Mouse (Mus musculus) liver, postnatal 0 days (tissue): Measurements from ENCODE around the gene Glo1. TPM values are rescaled to one million over a fixed set of nuclear protein-coding genes. Genes with fewer than 3 reads are reported as not detected.

Source experiments
- ATAC-seq: fragments of 200-750 bp; cut with Nextera tagmentation; 2 replicates; pipeline ENCODE4 v1.8.0; 2017; ENCODE audit warnings: mild to moderate bottlenecking, moderate library complexity
- DNase-seq: peaks from one replicate; pipeline ENCODE4 v3.0.0-alpha.2; 2016
- H3K27ac ChIP-seq: fragments of 300-500 bp; sonication (generic); 2 replicates; pipeline ENCODE4 v1.5.1; 2014; ENCODE audit warnings: antibody characterized with exemption, moderate library complexity, mild to moderate bottlenecking, low read depth
- H3K27me3 ChIP-seq: fragments of 300-500 bp; sonication (generic); 2 replicates; pipeline ENCODE4 v1.6.1; 2014; ENCODE audit warnings: low read length, control low read depth, mixed read lengths; ENCODE audit not compliant: insufficient read depth
- H3K36me3 ChIP-seq: fragments of 300-500 bp; sonication (generic); replicated peaks from 2 replicates; pipeline ENCODE4 v1.6.1; 2014; ENCODE audit warnings: mild to moderate bottlenecking, control low read depth, low read length, moderate library complexity, mixed read lengths; ENCODE audit not compliant: insufficient read depth
- H3K4me1 ChIP-seq: fragments of 300-500 bp; sonication (generic); 2 replicates; pipeline ENCODE4 v1.6.1; 2014; ENCODE audit warnings: antibody characterized with exemption, mild to moderate bottlenecking, control low read depth; ENCODE audit not compliant: insufficient read depth
- H3K4me2 ChIP-seq: fragments of 300-500 bp; sonication (generic); 2 replicates; pipeline ENCODE4 v1.6.1; 2014; ENCODE audit warnings: low read depth, mild to moderate bottlenecking, low read length, moderate library complexity, mixed read lengths
- H3K4me3 ChIP-seq: fragments of 300-500 bp; sonication (generic); 2 replicates; pipeline ENCODE4 v1.5.1; 2014; ENCODE audit warnings: low read depth, low read length
- H3K9ac ChIP-seq: fragments of 300-500 bp; sonication (generic); replicated peaks from 2 replicates; pipeline ENCODE4 v1.6.1; 2014; ENCODE audit warnings: mild to moderate bottlenecking, moderate library complexity
- H3K9me3 ChIP-seq: fragments of 300-500 bp; sonication (generic); 2 replicates; pipeline ENCODE4 v1.6.1; 2016; ENCODE audit warnings: mild to moderate bottlenecking, control low read depth, low read length, mixed read lengths
- CTCF ChIP-seq: sonication (generic); IDR thresholded peaks from 2 replicates; pipeline ENCODE4 v1.5.1; 2016; ENCODE audit warnings: antibody characterized with exemption, low read depth
- EP300 ChIP-seq: IDR thresholded peaks from 2 replicates; pipeline ENCODE4 v1.6.1; 2016; ENCODE audit warnings: antibody characterized with exemption, low read depth, mild to moderate bottlenecking
- WGBS: fragments of 180-500 bp; shearing (Covaris S2); extraction: QIAGEN DNeasy Blood & Tissue Kit; methylation state at CpG from one replicate; pipeline ENCODE4 v1.1.7; 2014; ENCODE audit not compliant: insufficient replicate concordance; 5-methylcytosine and 5-hydroxymethylcytosine counted together
- polyA plus RNA-seq: library from polyadenylated mRNA; unstranded; fragments of >200 nt; fragmentation: Nextera tagmentation; extraction: Ambion mirVana; gene quantifications from 2 replicates; pipeline ENCODE4 v1.2.1, GENCODE M21; 2015

The Glo1 gene
- polyA plus RNA-seq, 1 experiment from 2014 or later = 220 TPM

DNA sequence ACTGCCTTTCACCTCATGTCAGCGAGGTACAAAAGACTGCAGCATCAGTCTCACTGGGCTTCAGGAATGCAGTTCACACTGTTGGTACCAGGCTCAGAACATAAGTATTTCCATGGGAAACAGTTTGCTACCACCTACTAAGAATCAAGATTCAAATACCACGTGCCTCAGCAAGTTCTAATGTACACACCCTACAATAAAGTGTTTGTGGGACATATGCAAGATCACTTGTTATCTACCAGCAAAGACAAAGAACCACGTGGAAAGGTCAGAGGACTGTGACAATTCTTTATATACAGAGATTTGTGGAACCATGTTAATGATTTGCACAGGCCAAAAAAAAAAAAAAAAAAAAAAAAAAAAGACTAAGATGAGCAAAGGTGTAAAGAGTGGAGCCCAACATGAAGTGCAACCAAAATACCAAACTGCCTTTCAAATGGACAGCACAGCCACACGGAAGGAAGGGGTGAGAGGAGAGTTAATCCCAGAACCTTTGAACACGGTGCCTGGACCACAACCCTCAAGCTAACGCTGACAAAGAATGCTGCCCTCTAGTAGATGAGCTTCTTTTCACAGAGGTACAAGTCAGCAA is 63.1 kb downstream of the Glo1 start:
- no peak for TF ChIP-seq EP300
- TF ChIP-seq CTCF = no peak
- Histone ChIP-seq H3K36me3 (no peaks in the 10 kb centered on the region), H3K27ac (no peak overlapping the region), H3K4me1 (peaks cover 14% of the 10 kb centered on the region; the same call in 1 of the 2 replicates), H3K9me3 (no peaks in the 10 kb centered on the region), H3K9ac (no peak overlapping the region), H3K4me3 (no peak overlapping the region), H3K4me2 (no peak overlapping the region), H3K27me3 (no peaks in the 10 kb centered on the region)
- 56% methylated on average over 6 of the region's 6 CpGs for WGBS
- ATAC-seq = no peak
- DNase-seq = no peak

DNA sequence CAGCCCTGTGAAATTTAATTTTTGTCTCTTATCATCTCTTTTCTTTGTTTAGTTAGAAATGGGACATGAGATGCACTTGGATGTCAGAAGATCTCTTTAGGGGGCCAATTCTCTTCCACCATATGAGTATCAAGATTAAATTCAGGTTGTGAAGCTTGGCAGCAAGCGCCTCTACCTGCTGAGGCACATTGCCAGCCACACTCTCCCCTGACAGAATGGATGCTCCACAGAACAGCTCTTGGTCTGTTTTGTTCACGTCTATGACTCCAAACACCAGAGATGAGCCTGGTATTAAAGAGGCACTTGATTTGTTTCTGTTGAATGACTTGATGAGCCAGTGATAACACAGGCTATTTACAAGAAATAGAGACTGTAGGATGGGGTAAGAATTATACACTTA is 63.9 kb downstream of the Glo1 start:
- TF ChIP-seq CTCF (no peak), EP300 (no peak)
- DNase-seq (no peak), ATAC-seq (no peak)
- Histone ChIP-seq H3K27ac (no peak overlapping the region), H3K27me3 (no peaks in the 10 kb centered on the region), H3K9ac (no peak overlapping the region), H3K4me1 (peaks cover 9% of the 10 kb centered on the region; the same call in 1 of the 2 replicates), H3K36me3 (no peaks in the 10 kb centered on the region), H3K9me3 (no peaks in the 10 kb centered on the region), H3K4me3 (no peak overlapping the region), H3K4me2 (no peak overlapping the region)
- WGBS = 79% methylated on average over 2 of the region's 2 CpGs

DNA sequence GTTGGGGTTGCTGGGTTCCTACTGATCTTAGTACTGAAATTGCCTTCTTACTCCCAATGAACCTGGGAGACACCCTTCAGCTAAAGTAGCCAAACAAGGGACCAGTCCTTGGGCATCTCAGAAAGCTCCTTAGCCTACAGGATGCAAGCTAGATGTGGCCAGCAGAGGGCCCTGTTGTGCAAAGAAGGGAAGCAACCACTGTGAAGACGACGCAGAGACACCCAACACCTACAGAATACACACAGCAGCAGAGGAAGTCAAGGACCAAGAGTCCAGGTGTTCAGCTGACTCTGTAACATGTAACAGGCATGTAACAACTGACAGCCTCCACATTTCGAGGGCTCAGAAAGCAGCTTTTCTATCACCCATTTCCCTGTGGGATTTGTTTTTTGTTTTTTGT is 67.1 kb downstream of the Glo1 start:
- TF ChIP-seq EP300 = no peak
- peak; percentile 90 for TF ChIP-seq CTCF
- Histone ChIP-seq H3K9me3 (no peaks in the 10 kb centered on the region), H3K4me2 (no peak overlapping the region), H3K4me3 (no peak overlapping the region), H3K27me3 (no peaks in the 10 kb centered on the region), H3K4me1 (peaks cover 6% of the 10 kb centered on the region), H3K36me3 (no peaks in the 10 kb centered on the region), H3K27ac (no peak overlapping the region), H3K9ac (no peak overlapping the region)
- no peak for ATAC-seq
- 22% methylated on average over 3 of the region's 3 CpGs for WGBS
- peak; percentile 76 for DNase-seq

DNA sequence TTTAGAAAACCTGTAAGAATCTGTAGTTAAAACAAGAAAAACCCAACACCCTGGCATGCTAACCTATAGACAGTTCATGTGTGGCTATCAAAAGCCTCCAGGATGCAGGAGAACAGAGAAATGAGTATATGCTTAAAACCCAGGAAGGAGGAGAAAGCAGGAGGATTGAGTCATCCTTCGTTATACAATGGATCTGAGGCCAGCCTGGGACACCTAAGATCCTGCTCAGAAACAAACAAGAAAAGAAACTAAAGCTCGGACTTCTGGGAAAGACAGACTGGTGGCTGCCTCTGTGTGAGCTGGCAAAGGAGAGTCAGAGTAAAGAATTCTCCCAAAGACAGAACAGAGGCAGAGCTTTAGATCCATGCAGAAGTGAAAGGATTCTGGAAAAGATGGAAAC is 68.0 kb downstream of the Glo1 start:
- Histone ChIP-seq H3K9ac (no peak overlapping the region), H3K27ac (no peak overlapping the region), H3K9me3 (no peaks in the 10 kb centered on the region), H3K36me3 (no peaks in the 10 kb centered on the region), H3K27me3 (no peaks in the 10 kb centered on the region), H3K4me3 (no peak overlapping the region), H3K4me2 (no peak overlapping the region), H3K4me1 (peaks cover 2% of the 10 kb centered on the region)
- 71% methylated on average over 2 of the region's 2 CpGs for WGBS
- DNase-seq (no peak), ATAC-seq (no peak)
- TF ChIP-seq CTCF (no peak), EP300 (no peak)

DNA sequence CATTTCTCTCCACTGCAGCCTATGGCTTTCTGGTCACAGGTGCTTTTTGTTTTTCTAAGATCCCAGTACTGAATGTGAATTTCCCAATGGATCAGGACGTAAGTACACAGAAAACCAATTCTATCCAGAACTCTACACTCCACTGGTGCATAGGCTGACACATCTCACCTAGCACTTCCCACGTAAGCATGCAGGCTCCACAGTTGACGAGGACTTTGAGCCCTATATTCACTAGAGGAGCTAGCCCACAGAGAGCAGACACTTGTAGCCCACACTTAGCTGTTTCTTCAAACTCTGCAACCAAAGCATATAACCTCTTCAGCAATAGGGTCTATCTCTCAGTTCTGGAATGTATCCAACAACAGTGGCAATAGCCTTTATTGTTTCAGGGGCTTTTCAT is 70.2 kb downstream of the Glo1 start:
- DNase-seq = no peak
- TF ChIP-seq CTCF = no peak
- TF ChIP-seq EP300 = no peak
- WGBS = 67% methylated on average over 3 of the region's 3 CpGs
- Histone ChIP-seq H3K4me2 (no peak overlapping the region), H3K4me3 (no peak overlapping the region), H3K9ac (no peak overlapping the region), H3K36me3 (no peaks in the 10 kb centered on the region), H3K27ac (no peak overlapping the region), H3K27me3 (no peaks in the 10 kb centered on the region), H3K9me3 (no peaks in the 10 kb centered on the region), H3K4me1 (peaks cover 2% of the 10 kb centered on the region)
- ATAC-seq = no peak

DNA sequence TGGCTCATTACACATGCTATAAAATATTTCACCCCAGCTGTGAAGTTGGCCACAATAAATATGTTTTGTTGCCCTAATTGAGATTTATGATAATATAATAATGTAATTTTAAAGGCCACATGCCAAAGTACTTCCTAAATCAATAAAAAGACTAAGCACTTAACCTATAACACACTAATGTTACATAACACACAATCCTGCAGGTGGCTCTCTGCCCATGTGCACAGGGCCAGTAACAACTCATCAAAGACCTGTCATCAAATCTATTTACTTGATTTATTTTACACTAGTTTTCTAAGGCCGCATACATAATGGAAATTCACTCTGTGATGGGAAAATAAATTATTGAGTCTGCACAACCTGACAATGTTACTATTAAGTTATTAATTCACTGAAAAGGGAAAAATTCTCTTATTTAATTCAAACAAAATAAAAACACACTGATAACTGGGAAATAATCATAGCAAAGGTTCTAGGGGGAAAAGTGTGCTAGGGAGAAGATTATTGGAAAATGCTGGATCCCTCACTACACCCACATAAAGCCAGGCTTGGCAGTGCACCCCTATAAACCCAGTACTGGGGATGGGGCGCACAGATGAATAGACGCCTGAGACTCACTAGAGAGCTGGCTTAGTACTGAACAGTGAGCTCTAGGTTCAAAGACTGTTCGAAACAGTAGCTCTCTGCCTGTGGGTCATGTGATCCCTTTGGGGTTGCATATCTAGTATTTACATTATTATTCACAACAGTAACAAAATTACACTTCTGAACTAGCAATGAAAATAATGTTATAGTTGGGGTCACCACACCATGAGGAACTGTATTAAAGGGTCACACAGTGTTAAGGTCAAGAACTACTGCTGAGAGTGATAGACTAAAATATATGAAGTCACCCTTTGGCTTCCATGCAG is 73.4 kb downstream of the Glo1 start:
- TF ChIP-seq EP300 (no peak), CTCF (0 out of 2 replicates have a peak, but pooled peaks have one; percentile 5)
- H3K4me1 ChIP-seq = peaks cover 16% of the 10 kb centered on the region
- no peak overlapping the region for H3K9ac ChIP-seq
- no peak overlapping the region for H3K27ac ChIP-seq
- H3K27me3 ChIP-seq = no peaks in the 10 kb centered on the region
- WGBS = 85% methylated on average over 4 of the region's 4 CpGs
- no peak overlapping the region for H3K4me3 ChIP-seq
- H3K36me3 ChIP-seq = no peaks in the 10 kb centered on the region
- DNase-seq (no peak), ATAC-seq (no peak)
- H3K4me2 ChIP-seq = no peak overlapping the region
- H3K9me3 ChIP-seq = no peaks in the 10 kb centered on the region
